Mouse (Mus musculus) neural tube, embryonic 11.5 days (tissue): Measurements from ENCODE around the gene Prdm5. TPM values are rescaled to one million over a fixed set of nuclear protein-coding genes. Genes with fewer than 3 reads are reported as not detected.

Experiments used
- ATAC-seq: fragments of 200-750 bp; cut with Nextera tagmentation; 2 replicates; pipeline ENCODE4 v1.8.0; 2017; ENCODE audit warnings: moderate number of reproducible peaks, mild to moderate bottlenecking, moderate TSS enrichment, moderate library complexity; ENCODE audit not compliant: insufficient read depth, low FRiP score, low TSS enrichment
- DNase-seq: peaks from one replicate; pipeline ENCODE4 v3.0.0-alpha.2; 2015; ENCODE audit warnings: low spot score
- H3K27ac ChIP-seq: fragments of 300-500 bp; sonication (generic); 2 replicates; pipeline ENCODE4 v1.5.1; 2014; ENCODE audit warnings: low read depth, mild to moderate bottlenecking, low read length
- H3K27me3 ChIP-seq: fragments of 300-500 bp; sonication (generic); 2 replicates; pipeline ENCODE4 v1.6.1; 2014; ENCODE audit warnings: mild to moderate bottlenecking, low read length, mixed read lengths; ENCODE audit not compliant: control insufficient read depth, insufficient read depth
- H3K36me3 ChIP-seq: fragments of 300-500 bp; sonication (generic); 2 replicates; pipeline ENCODE4 v1.6.1; 2014; ENCODE audit warnings: mild to moderate bottlenecking, low read length, moderate library complexity, mixed read lengths; ENCODE audit not compliant: control insufficient read depth, insufficient read depth
- H3K4me1 ChIP-seq: fragments of 300-500 bp; sonication (generic); 2 replicates; pipeline ENCODE4 v1.6.1; 2014; ENCODE audit warnings: low read length, mixed read lengths; ENCODE audit not compliant: control insufficient read depth, insufficient read depth
- H3K4me2 ChIP-seq: fragments of 300-500 bp; sonication (generic); 2 replicates; pipeline ENCODE4 v1.6.1; 2014; ENCODE audit warnings: low read depth, mild to moderate bottlenecking, moderate library complexity
- H3K4me3 ChIP-seq: fragments of 300-500 bp; sonication (generic); 2 replicates; pipeline ENCODE4 v1.5.1; 2014; ENCODE audit warnings: low read depth, low read length
- H3K9ac ChIP-seq: fragments of 300-500 bp; sonication (generic); 2 replicates; pipeline ENCODE4 v1.6.1; 2014; ENCODE audit warnings: mild to moderate bottlenecking, low read length
- H3K9me3 ChIP-seq: fragments of 300-500 bp; sonication (generic); 2 replicates; pipeline ENCODE4 v1.6.1; 2016; ENCODE audit warnings: low read length; ENCODE audit not compliant: control insufficient read depth
- WGBS: fragments of 180-500 bp; shearing (Covaris S2); extraction: QIAGEN DNeasy Blood & Tissue Kit; methylation state at CpG from one replicate; pipeline ENCODE4 v1.1.7; 2014; 5-methylcytosine and 5-hydroxymethylcytosine counted together
- polyA plus RNA-seq: library from polyadenylated mRNA; unstranded; fragments of >200 nt; fragmentation: Nextera tagmentation; extraction: Ambion mirVana; gene quantifications from 2 replicates; pipeline ENCODE4 v1.2.1, GENCODE M21; 2014

Prdm5 gene
- polyA plus RNA-seq, 1 experiment from 2014 or later: 14.1 TPM

GRCm38 (mm10) chr6:65797276-65797675 is 18.5 kb downstream of the Prdm5 start:
- Histone ChIP-seq H3K4me1 (no peaks in the 10 kb centered on the region), H3K27me3 (no peaks in the 10 kb centered on the region), H3K4me3 (no peak overlapping the region), H3K36me3 (no peaks in the 10 kb centered on the region), H3K9ac (no peak overlapping the region), H3K4me2 (no peak overlapping the region), H3K27ac (no peak overlapping the region), H3K9me3 (no peaks in the 10 kb centered on the region)
- no peak for DNase-seq
- 76% methylated on average over 2 of the region's 2 CpGs for WGBS
- no peak for ATAC-seq

- no peak overlapping the region for H3K9ac ChIP-seq
- no peak overlapping the region for H3K4me2 ChIP-seq
- 91% methylated on average over 3 of the region's 3 CpGs for WGBS
- no peaks in the 10 kb centered on the region for H3K36me3 ChIP-seq
- no peaks in the 10 kb centered on the region for H3K4me1 ChIP-seq
- no peaks in the 10 kb centered on the region for H3K27me3 ChIP-seq
- ATAC-seq: no peak
- DNase-seq: no peak
- no peak overlapping the region for H3K27ac ChIP-seq
- no peak overlapping the region for H3K4me3 ChIP-seq
- no peaks in the 10 kb centered on the region for H3K9me3 ChIP-seq
Measured at GRCm38 (mm10) chr6:65798390-65798789, 19.6 kb downstream of the Prdm5 start.

- Histone ChIP-seq H3K9me3 (no peaks in the 10 kb centered on the region), H3K9ac (no peak overlapping the region), H3K4me1 (no peaks in the 10 kb centered on the region), H3K4me2 (no peak overlapping the region), H3K27ac (no peak overlapping the region), H3K27me3 (no peaks in the 10 kb centered on the region), H3K36me3 (no peaks in the 10 kb centered on the region), H3K4me3 (no peak overlapping the region)
- no peak for ATAC-seq
- DNase-seq: no peak
- WGBS: 62% methylated on average over 3 of the region's 3 CpGs
Measured at GRCm38 (mm10) chr6:65811685-65812084, 32.9 kb downstream of the Prdm5 start.

- no peaks in the 10 kb centered on the region for H3K9me3 ChIP-seq
- no peak overlapping the region for H3K27ac ChIP-seq
- no peaks in the 10 kb centered on the region for H3K36me3 ChIP-seq
- DNase-seq: no peak
- no peaks in the 10 kb centered on the region for H3K4me1 ChIP-seq
- WGBS: 77% methylated on average over 4 of the region's 4 CpGs
- H3K9ac ChIP-seq: no peak overlapping the region
- no peak overlapping the region for H3K4me2 ChIP-seq
- H3K27me3 ChIP-seq: no peaks in the 10 kb centered on the region
- no peak for ATAC-seq
- H3K4me3 ChIP-seq: no peak overlapping the region
Measured at GRCm38 (mm10) chr6:65818039-65818747, 39.4 kb downstream of the Prdm5 start.

GRCm38 (mm10) chr6:65828656-65829055 is 49.9 kb downstream of the Prdm5 start:
- H3K9me3 ChIP-seq: no peaks in the 10 kb centered on the region
- no peak overlapping the region for H3K9ac ChIP-seq
- no peak overlapping the region for H3K27ac ChIP-seq
- ATAC-seq: no peak
- no peaks in the 10 kb centered on the region for H3K36me3 ChIP-seq
- H3K4me3 ChIP-seq: no peak overlapping the region
- DNase-seq: no peak
- H3K27me3 ChIP-seq: no peaks in the 10 kb centered on the region
- no peaks in the 10 kb centered on the region for H3K4me1 ChIP-seq
- H3K4me2 ChIP-seq: no peak overlapping the region
- 94% methylated on average over 1 of the region's 1 CpGs for WGBS

- no peaks in the 10 kb centered on the region for H3K27me3 ChIP-seq
- H3K4me1 ChIP-seq: no peaks in the 10 kb centered on the region
- WGBS: 95% methylated on average over 5 of the region's 5 CpGs
- H3K36me3 ChIP-seq: no peaks in the 10 kb centered on the region
- no peak overlapping the region for H3K4me3 ChIP-seq
- H3K27ac ChIP-seq: no peak overlapping the region
- DNase-seq (no peak), ATAC-seq (no peak)
- H3K9me3 ChIP-seq: no peaks in the 10 kb centered on the region
- H3K4me2 ChIP-seq: no peak overlapping the region
- H3K9ac ChIP-seq: no peak overlapping the region
Measured at GRCm38 (mm10) chr6:65831443-65831842, 52.7 kb downstream of the Prdm5 start.

GRCm38 (mm10) chr6:65834013-65834412 is 55.2 kb downstream of the Prdm5 start:
- H3K4me3 ChIP-seq: no peak overlapping the region
- no peak overlapping the region for H3K9ac ChIP-seq
- H3K4me2 ChIP-seq: no peak overlapping the region
- H3K9me3 ChIP-seq: no peaks in the 10 kb centered on the region
- H3K36me3 ChIP-seq: no peaks in the 10 kb centered on the region
- H3K27ac ChIP-seq: no peak overlapping the region
- H3K27me3 ChIP-seq: no peaks in the 10 kb centered on the region
- DNase-seq (no peak), ATAC-seq (no peak)
- 95% methylated on average over 4 of the region's 4 CpGs for WGBS
- no peaks in the 10 kb centered on the region for H3K4me1 ChIP-seq

- Histone ChIP-seq H3K4me2 (no peak overlapping the region), H3K9ac (no peak overlapping the region), H3K27me3 (no peaks in the 10 kb centered on the region), H3K9me3 (no peaks in the 10 kb centered on the region), H3K27ac (no peak overlapping the region), H3K4me1 (no peaks in the 10 kb centered on the region), H3K36me3 (no peaks in the 10 kb centered on the region), H3K4me3 (no peak overlapping the region)
- 87% methylated on average over 4 of the region's 4 CpGs for WGBS
- ATAC-seq: no peak
- DNase-seq: no peak
Measured at GRCm38 (mm10) chr6:65842579-65842978, 63.8 kb downstream of the Prdm5 start.

GRCm38 (mm10) chr6:65849127-65849526 is 70.3 kb downstream of the Prdm5 start:
- Histone ChIP-seq H3K4me2 (no peak overlapping the region), H3K9me3 (no peaks in the 10 kb centered on the region), H3K27me3 (no peaks in the 10 kb centered on the region), H3K4me1 (no peaks in the 10 kb centered on the region), H3K27ac (no peak overlapping the region), H3K4me3 (no peak overlapping the region), H3K9ac (no peak overlapping the region), H3K36me3 (no peaks in the 10 kb centered on the region)
- DNase-seq (no peak), ATAC-seq (no peak)
- 71% methylated on average over 4 of the region's 4 CpGs for WGBS
